Mouse (Mus musculus) stomach, postnatal 0 days (tissue): ENCODE data around the gene Brinp1.

Source experiments
- CTCF ChIP-seq: IDR thresholded peaks from 2 replicates; pipeline ENCODE4 v1.5.1; 2016; ENCODE audit warnings: antibody characterized with exemption, low read depth, mild to moderate bottlenecking, moderate library complexity
- EP300 ChIP-seq: optimal IDR thresholded peaks from 2 replicates; pipeline ENCODE3; 2016; ENCODE audit warnings: antibody characterized with exemption

DNA sequence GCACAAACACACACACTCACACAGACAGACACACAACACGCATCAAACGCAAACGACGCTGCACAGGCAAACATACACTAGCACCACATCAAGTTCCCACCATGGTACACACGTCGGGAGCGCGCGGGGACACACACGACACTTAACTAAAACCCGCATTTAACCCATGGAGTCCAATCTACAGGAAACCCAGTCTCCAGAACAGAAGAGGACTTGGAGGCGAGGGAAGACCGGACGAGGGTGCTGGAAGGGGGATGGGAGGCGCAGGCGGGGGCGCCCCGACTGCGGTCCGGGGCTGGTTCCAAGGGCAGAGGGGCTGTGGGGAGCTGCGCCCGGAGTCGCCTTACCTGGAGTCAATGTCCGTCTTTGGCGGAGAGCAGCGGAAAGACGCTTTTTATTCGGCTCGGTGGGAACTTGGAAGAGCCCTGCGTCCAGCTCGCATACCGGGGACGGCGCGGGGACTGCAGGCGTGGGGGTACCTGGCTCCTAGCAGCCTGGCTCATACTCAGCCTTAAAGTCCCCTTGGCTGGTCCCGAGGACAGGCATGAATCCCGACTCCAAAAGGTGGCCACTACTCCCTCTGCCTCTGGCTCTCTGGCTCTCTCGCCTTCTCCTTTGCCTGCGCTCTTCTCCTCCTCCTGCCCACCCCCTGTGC, 403 bp downstream of the Brinp1 start:
- TF ChIP-seq CTCF = 0 out of 2 replicates have a peak, but pooled peaks have one; percentile 1
- no peak for TF ChIP-seq EP300
